Mouse (Mus musculus): ENCODE data around the gene Ecm1. TPM values are rescaled to one million over a fixed set of nuclear protein-coding genes. Genes with fewer than 3 reads are reported as not detected.

The Ecm1 gene
- polyA plus RNA-seq, 1 experiment from 2014 or later, result 9.5 TPM

GRCm38 (mm10) chr3:95752935-95753334 lies 13.6 kb upstream of the Ecm1 start:
- H3K4me2 ChIP-seq, result no peak overlapping the region
- peaks cover 45% of the 10 kb centered on the region for H3K36me3 ChIP-seq (ENCODE audit: poor library complexity, severe bottlenecking)
- H3K4me1 ChIP-seq, result peaks cover 9% of the 10 kb centered on the region
- H3K9me3 ChIP-seq (replicated peaks), result no peaks in the 10 kb centered on the region
- no peaks in the 10 kb centered on the region for H3K27me3 ChIP-seq
- H3K27ac ChIP-seq, result no peak overlapping the region
- H3K4me3 ChIP-seq, result no peak overlapping the region
- H3K9ac ChIP-seq, result no peak overlapping the region
- WGBS, result 90% methylated on average over 3 of the region's 3 CpGs
- no peak for ATAC-seq

GRCm38 (mm10) chr3:95740406-95740805 lies 1.0 kb upstream of the Ecm1 start:
- Histone ChIP-seq H3K4me1 (no peaks in the 10 kb centered on the region), H3K9me3 (replicated peaks) (no peaks in the 10 kb centered on the region), H3K4me2 (no peak overlapping the region), H3K36me3 (ENCODE audit: poor library complexity, severe bottlenecking) (peaks cover 91% of the 10 kb centered on the region), H3K9ac (no peak overlapping the region), H3K27me3 (no peaks in the 10 kb centered on the region), H3K27ac (no peak overlapping the region), H3K4me3 (no peak overlapping the region)
- WGBS, result 85% methylated on average over 8 of the region's 8 CpGs
- ATAC-seq, result no peak

GRCm38 (mm10) chr3:95735071-95735670 lies 4.2 kb downstream of the Ecm1 start:
- WGBS, result 92% methylated on average over 12 of the region's 12 CpGs

GRCm38 (mm10) chr3:95734092-95734702 lies 5.2 kb downstream of the Ecm1 start:
- 81% methylated on average over 13 of the region's 13 CpGs for WGBS
- H3K4me3 ChIP-seq, result no peak overlapping the region
- H3K9me3 ChIP-seq (replicated peaks), result no peaks in the 10 kb centered on the region
- H3K4me1 ChIP-seq, result no peaks in the 10 kb centered on the region
- ATAC-seq, result no peak
- no peak overlapping the region for H3K9ac ChIP-seq
- H3K27me3 ChIP-seq, result no peaks in the 10 kb centered on the region
- H3K36me3 ChIP-seq (ENCODE audit: poor library complexity, severe bottlenecking), result peaks cover 53% of the 10 kb centered on the region
- no peak overlapping the region for H3K4me2 ChIP-seq
- H3K27ac ChIP-seq, result no peak overlapping the region; the same call in 1 of the 2 replicates

More at GRCm38 (mm10) chr3:95735071-95735670, 4.2 kb downstream of the Ecm1 start:
- Histone ChIP-seq H3K27me3 (no peaks in the 10 kb centered on the region), H3K36me3 (ENCODE audit: poor library complexity, severe bottlenecking) (peaks cover 63% of the 10 kb centered on the region), H3K4me1 (no peaks in the 10 kb centered on the region), H3K9me3 (replicated peaks) (no peaks in the 10 kb centered on the region), H3K9ac (no peak overlapping the region), H3K4me2 (no peak overlapping the region), H3K4me3 (no peak overlapping the region), H3K27ac (no peak overlapping the region)
- no peak for ATAC-seq

GRCm38 (mm10) chr3:95732744-95733521 lies 6.4 kb downstream of the Ecm1 start:
- no peaks in the 10 kb centered on the region for H3K9me3 ChIP-seq (replicated peaks)
- H3K4me1 ChIP-seq, result no peaks in the 10 kb centered on the region
- H3K9ac ChIP-seq, result no peak overlapping the region
- no peak overlapping the region for H3K4me3 ChIP-seq
- H3K36me3 ChIP-seq (ENCODE audit: poor library complexity, severe bottlenecking), result peaks cover 47% of the 10 kb centered on the region
- no peak overlapping the region for H3K4me2 ChIP-seq
- WGBS, result 80% methylated on average over 11 of the region's 11 CpGs
- H3K27ac ChIP-seq, result no peak overlapping the region
- H3K27me3 ChIP-seq, result no peaks in the 10 kb centered on the region
- ATAC-seq, result no peak

GRCm38 (mm10) chr3:95732297-95732696 lies 7.1 kb downstream of the Ecm1 start:
- Histone ChIP-seq H3K4me1 (no peaks in the 10 kb centered on the region), H3K36me3 (ENCODE audit: poor library complexity, severe bottlenecking) (peaks cover 42% of the 10 kb centered on the region), H3K27ac (no peak overlapping the region), H3K9me3 (replicated peaks) (no peaks in the 10 kb centered on the region), H3K9ac (no peak overlapping the region), H3K4me2 (no peak overlapping the region), H3K27me3 (no peaks in the 10 kb centered on the region), H3K4me3 (no peak overlapping the region)
- no peak for ATAC-seq
- 96% methylated on average over 9 of the region's 9 CpGs for WGBS

- no peak for ATAC-seq
- H3K27me3 ChIP-seq, result no peaks in the 10 kb centered on the region
- no peak overlapping the region for H3K9ac ChIP-seq
- no peak overlapping the region for H3K4me2 ChIP-seq
- no peaks in the 10 kb centered on the region for H3K4me1 ChIP-seq
- 92% methylated on average over 4 of the region's 4 CpGs for WGBS
- H3K27ac ChIP-seq, result no peak overlapping the region
- H3K4me3 ChIP-seq, result no peak overlapping the region
- H3K36me3 ChIP-seq (ENCODE audit: poor library complexity, severe bottlenecking), result peaks cover 37% of the 10 kb centered on the region
- H3K9me3 ChIP-seq (replicated peaks), result no peaks in the 10 kb centered on the region
Measured at GRCm38 (mm10) chr3:95731802-95732201, 7.6 kb downstream of the Ecm1 start.

- WGBS, result 87% methylated on average over 7 of the region's 7 CpGs
- H3K27ac ChIP-seq, result no peak overlapping the region
- H3K4me3 ChIP-seq, result no peak overlapping the region
- no peaks in the 10 kb centered on the region for H3K4me1 ChIP-seq
- H3K27me3 ChIP-seq, result no peaks in the 10 kb centered on the region
- ATAC-seq, result no peak
- H3K36me3 ChIP-seq (ENCODE audit: poor library complexity, severe bottlenecking), result peaks cover 23% of the 10 kb centered on the region
- H3K9ac ChIP-seq, result no peak overlapping the region
- H3K9me3 ChIP-seq (replicated peaks), result no peaks in the 10 kb centered on the region
- no peak overlapping the region for H3K4me2 ChIP-seq
Measured at GRCm38 (mm10) chr3:95730431-95730830, 8.9 kb downstream of the Ecm1 start.

GRCm38 (mm10) chr3:95728906-95729305 lies 10.5 kb downstream of the Ecm1 start:
- Histone ChIP-seq H3K27me3 (no peaks in the 10 kb centered on the region), H3K9me3 (replicated peaks) (no peaks in the 10 kb centered on the region), H3K9ac (no peak overlapping the region), H3K27ac (no peak overlapping the region), H3K4me1 (no peaks in the 10 kb centered on the region), H3K36me3 (ENCODE audit: poor library complexity, severe bottlenecking) (peaks cover 8% of the 10 kb centered on the region), H3K4me3 (no peak overlapping the region), H3K4me2 (no peak overlapping the region)
- WGBS, result 79% methylated on average over 2 of the region's 2 CpGs
- no peak for ATAC-seq

- Histone ChIP-seq H3K27ac (no peak overlapping the region), H3K4me3 (no peak overlapping the region), H3K9ac (no peak overlapping the region), H3K36me3 (ENCODE audit: poor library complexity, severe bottlenecking) (no peaks in the 10 kb centered on the region), H3K27me3 (no peaks in the 10 kb centered on the region), H3K9me3 (replicated peaks) (no peaks in the 10 kb centered on the region), H3K4me2 (no peak overlapping the region), H3K4me1 (no peaks in the 10 kb centered on the region)
- no peak for ATAC-seq
- 68% methylated on average over 7 of the region's 7 CpGs for WGBS
Measured at GRCm38 (mm10) chr3:95726696-95727358, 12.5 kb downstream of the Ecm1 start.

- ATAC-seq, result no peak
- Histone ChIP-seq H3K27me3 (no peaks in the 10 kb centered on the region), H3K27ac (no peak overlapping the region), H3K4me2 (no peak overlapping the region), H3K9ac (no peak overlapping the region), H3K4me3 (no peak overlapping the region), H3K9me3 (replicated peaks) (no peaks in the 10 kb centered on the region), H3K36me3 (ENCODE audit: poor library complexity, severe bottlenecking) (no peaks in the 10 kb centered on the region), H3K4me1 (no peaks in the 10 kb centered on the region)
- WGBS, result 87% methylated on average over 7 of the region's 7 CpGs
Measured at GRCm38 (mm10) chr3:95725863-95726262, 13.5 kb downstream of the Ecm1 start.

- Histone ChIP-seq H3K27ac (no peak overlapping the region), H3K4me2 (no peak overlapping the region), H3K4me1 (no peaks in the 10 kb centered on the region), H3K9ac (no peak overlapping the region), H3K4me3 (no peak overlapping the region), H3K9me3 (replicated peaks) (no peaks in the 10 kb centered on the region), H3K27me3 (no peaks in the 10 kb centered on the region), H3K36me3 (ENCODE audit: poor library complexity, severe bottlenecking) (no peaks in the 10 kb centered on the region)
- 78% methylated on average over 3 of the region's 3 CpGs for WGBS
- ATAC-seq, result no peak
Measured at GRCm38 (mm10) chr3:95722386-95722785, 17.0 kb downstream of the Ecm1 start.

All from forebrain, embryonic 13.5 days (tissue).